Mouse (Mus musculus): Measurements from ENCODE around the gene Cux1.

The Cux1 gene

DNA sequence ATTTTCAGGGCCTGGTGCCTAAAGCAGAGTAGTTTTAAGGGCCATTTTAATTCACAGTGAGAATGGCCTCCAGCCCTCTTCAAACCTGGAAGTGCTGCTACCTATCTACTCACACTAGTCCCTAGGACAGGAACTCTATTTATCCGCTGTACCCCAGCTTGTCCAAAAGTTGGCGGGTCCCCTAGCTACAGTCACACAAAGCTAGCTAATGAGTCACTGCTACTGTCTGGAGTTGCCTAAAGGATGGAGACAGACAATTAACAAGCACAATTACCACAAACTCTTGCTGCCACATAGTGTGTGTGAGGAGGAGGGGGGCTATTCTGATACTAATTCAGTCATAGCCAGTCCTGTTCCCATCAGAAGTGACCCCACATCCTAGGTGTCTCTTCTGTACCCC, 68.0 kb downstream of the Cux1 start:
- no peak for DNase-seq

DNA sequence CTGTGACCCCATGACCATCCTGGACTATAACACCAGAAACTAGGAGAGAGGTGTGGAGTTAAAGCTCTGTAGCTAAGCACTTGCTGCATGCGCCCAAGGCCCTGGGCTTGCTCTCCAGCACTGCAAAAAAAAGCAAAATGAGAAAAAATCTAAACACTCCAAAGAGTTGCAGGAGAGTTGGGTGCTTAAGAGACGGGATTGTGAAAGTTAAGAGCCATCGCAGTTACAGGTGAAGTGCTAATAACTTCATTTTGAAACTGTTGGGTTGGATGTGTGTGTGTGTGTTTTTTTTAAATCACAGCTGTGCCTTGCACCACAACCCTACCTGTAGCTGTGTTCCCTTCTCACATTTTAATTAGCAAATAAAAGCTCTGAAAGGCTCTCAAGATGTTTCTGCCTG, 68.5 kb downstream of the Cux1 start:
- no peak for DNase-seq

GRCm38 (mm10) chr5:136497301-136497700, 70.0 kb downstream of the Cux1 start:
- no peak for DNase-seq

- DNase-seq: no peak
Measured at GRCm38 (mm10) chr5:136495581-136495980, 71.7 kb downstream of the Cux1 start.

GRCm38 (mm10) chr5:136494927-136495326, 72.4 kb downstream of the Cux1 start:
- no peak for DNase-seq

DNA sequence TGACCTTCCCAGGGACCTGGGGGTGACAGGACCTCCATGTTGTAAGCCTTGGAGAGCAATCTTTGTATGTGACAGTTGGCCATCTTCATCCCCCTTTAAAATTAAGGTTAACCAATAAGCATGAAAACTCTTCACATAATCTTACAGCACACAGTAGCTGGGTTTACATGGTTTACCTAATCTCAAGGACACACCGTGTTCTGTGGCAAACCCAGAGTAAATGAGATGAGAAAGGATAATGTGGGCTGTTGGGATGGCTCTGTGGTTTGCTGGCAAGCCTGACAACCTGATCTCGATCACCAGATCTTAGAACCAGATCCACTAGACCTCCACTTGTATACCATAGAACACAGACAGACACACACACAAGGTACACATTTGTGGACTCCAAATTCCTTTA, 73.0 kb downstream of the Cux1 start:
- DNase-seq: no peak

DNA sequence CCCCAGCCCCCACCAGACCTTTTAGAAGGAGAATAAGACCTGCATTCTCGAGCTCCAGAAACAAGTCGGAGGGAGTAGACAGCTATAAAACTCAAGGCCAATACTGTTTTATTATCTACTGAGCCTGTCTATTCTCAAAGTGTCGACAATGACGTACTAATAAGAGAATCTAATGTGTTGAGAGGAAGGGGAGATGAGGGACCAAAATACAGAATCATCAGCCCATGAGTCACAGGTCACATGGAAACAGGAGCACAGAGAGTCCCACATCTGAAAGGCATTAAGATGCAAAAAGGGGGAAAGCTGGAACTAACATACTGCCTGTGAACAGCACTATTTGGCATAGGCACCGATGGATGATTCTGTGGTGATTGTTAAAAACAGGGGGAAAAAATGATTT, 77.8 kb downstream of the Cux1 start:
- no peak for DNase-seq

DNA sequence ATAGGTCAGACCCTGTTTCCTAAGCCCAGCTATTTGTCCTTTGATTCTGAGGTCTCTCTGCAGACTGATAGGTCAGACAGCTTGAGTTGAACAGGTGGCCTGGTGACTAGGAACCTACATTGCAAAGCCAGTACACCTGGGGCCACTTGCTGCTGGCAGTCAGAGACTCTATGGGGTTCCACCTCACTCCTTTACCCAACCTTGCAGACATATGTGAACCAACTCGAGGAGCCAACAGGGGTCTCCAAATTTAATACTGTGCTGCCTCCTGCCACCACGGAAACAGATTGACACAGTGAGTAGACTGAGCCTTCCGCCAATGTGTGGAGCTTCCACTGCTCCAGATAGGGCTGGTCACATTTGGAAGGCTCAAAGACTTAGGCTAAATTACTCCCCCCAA, 78.6 kb downstream of the Cux1 start:
- no peak for DNase-seq

- no peak for DNase-seq
Measured at GRCm38 (mm10) chr5:136488223-136488622, 79.1 kb downstream of the Cux1 start.

GRCm38 (mm10) chr5:136487397-136488093, 79.7 kb downstream of the Cux1 start:
- DNase-seq: no peak

DNA sequence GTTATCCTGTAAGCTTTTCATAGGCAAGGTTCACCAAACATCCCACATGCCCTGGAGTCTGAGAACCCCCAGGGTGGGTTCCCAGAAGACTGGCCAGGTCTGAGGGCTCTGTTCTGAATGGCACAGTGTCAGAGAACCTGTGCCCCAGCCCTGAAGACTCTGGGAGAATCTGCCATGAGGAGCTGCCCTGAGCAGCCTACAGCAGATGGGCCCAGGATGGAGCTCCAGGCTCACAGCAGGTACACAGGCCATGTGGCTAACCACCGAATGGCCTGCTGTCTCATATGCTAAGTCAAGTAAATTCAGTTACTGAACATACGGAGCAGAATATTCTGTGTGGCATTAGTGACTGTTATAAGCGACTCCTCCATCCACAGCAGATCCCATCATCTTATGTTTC, 80.9 kb downstream of the Cux1 start:
- DNase-seq: no peak

GRCm38 (mm10) chr5:136485397-136485796, 81.9 kb downstream of the Cux1 start:
- no peak for DNase-seq

- no peak for DNase-seq
Measured at GRCm38 (mm10) chr5:136482434-136482833, 84.9 kb downstream of the Cux1 start.

DNA sequence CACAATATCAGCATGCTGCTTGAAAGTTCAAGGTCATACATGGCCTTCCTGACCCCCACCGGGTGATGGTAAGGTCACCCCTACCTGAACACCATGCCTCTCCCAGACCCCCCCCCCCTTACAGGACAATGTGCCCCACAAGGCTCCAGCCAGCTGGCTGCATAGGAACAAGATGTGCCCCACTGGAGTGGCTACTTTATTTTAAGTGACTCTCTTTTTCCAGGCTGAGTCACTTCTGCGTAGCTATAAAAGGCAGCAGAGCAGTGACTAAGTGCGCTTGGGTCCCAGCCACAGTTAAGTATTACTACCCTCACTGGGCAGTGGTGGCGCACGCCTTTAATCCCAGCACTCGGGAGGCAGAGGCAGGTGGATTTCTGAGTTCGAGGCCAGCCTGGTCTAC, 86.7 kb downstream of the Cux1 start:
- DNase-seq: no peak

GRCm38 (mm10) chr5:136479801-136480200, 87.5 kb downstream of the Cux1 start:
- no peak for DNase-seq

GRCm38 (mm10) chr5:136479024-136479763, 88.1 kb downstream of the Cux1 start:
- no peak for DNase-seq

DNA sequence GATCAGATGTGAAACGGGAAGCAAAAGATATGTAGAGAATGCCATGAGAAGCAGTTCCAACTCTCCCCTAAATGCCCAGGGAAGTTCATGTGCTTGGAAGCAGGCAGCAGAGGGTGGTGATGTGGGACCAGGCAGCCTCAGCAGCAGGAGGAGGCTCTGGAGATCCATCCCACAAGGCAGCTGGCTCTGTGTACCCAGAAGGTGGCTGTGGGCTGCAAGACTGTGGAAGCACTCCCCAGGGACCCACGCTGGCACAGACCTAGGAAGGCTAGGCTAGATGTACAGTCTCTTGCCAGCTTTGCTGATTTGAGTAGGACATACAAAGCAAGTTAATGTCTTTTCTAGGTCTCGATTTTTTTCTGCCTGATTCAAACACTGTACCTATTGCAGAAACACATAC, 91.0 kb downstream of the Cux1 start:
- DNase-seq: no peak

- no peak for DNase-seq
Measured at GRCm38 (mm10) chr5:136475161-136475560, 92.1 kb downstream of the Cux1 start.

- no peak for DNase-seq
Measured at GRCm38 (mm10) chr5:136474086-136474485, 93.2 kb downstream of the Cux1 start.

DNA sequence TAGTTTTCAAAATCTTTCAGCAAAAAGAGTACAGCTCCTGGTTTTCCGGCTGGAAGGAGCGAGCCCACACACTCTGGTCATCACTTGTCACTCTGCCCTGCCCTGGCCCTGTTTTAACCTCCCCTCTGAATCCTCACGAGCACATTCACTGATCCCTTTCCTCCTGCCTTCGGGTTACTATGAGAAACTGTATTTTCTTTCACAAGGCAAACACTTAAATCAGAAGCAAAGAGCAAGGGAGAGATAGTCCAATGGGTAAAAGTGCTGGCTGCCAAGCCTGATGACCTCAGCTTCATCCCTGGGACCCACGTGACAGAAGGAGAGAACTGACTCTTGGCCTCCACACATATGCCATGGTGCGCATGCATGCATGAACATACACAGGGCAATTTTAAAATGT, 94.0 kb downstream of the Cux1 start:
- DNase-seq: peak; percentile 62

- DNase-seq: no peak
Measured at GRCm38 (mm10) chr5:136472846-136473245, 94.4 kb downstream of the Cux1 start.

- DNase-seq: peak; percentile 45
Measured at GRCm38 (mm10) chr5:136470985-136471735, 96.1 kb downstream of the Cux1 start.

GRCm38 (mm10) chr5:136469301-136469700, 98.0 kb downstream of the Cux1 start:
- DNase-seq: no peak
